In the genomic region with DNA sequence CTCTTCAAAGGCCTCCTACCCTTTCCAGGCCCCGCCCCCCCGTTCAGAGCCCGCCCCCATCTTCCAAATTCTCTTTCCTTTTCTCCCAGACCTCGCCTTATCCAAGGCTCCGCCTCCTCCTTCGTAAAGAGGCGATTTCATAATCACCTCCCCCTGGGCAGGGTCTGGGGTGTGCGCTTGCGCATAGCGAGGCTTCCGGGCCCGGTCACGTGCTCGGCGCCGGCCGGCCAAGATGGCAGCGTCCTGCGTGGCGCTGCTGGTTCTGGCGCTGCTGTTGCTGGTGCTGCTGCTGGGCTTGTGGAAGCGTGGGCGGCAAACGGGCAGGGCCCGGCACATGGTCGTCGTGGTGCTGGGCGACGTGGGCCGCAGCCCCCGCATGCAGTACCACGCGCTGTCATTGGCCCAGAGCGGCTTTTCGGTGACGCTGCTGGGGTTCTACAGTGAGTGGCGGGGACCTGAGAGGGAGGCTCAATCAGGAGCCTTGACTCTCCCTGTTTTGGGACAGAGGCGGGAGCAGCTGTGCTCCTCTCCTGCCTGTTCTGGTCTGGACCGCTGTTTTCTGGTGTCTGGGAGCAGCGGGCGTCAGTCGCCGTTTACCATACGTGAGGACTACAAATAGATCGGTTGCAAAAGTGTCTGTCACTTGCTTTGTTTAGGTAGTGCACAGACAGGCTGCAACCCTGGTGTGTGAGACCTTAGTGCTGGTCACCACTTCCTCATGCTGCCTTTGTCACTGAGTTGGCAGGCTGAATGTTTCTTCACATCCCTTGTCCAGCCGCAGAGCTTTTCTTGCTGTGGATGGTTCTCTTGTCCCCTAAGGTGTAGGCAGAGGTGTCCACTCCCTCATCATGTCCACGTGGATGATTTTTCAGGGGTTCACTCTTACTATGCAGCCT, we compare ENCODE assay signal across 7 mouse cellular contexts. TPM values are rescaled to one million over a fixed set of nuclear protein-coding genes. Genes with fewer than 3 reads are reported as not detected.
DNase-seq lines count a peak whose midpoint lies in the region; ATAC-seq lines count a peak whose summit lies in the region.

A gene (plus strand): TSS at position 204 of the 896 bp plus-strand sequence.

- peak within 1 kb of the TSS; percentile 77 for H3K4me2 ChIP-seq in embryonic facial prominence, embryonic 12.5 days (replicated peaks)
- H3K4me2 ChIP-seq in limb, embryonic 11.5 days (ENCODE audit: low read depth, severe bottlenecking) = peak within 1 kb of the TSS; percentile 79
- peak within 1 kb of the TSS; percentile 62 for H3K4me2 ChIP-seq in midbrain, embryonic 14.5 days (ENCODE audit: low read length)

- no peaks in the 10 kb centered on the region for H3K9me3 ChIP-seq in embryonic facial prominence, embryonic 12.5 days
- H3K9me3 ChIP-seq in limb, embryonic 11.5 days (ENCODE audit: control insufficient read depth, low read length) = no peaks in the 10 kb centered on the region
- no peaks in the 10 kb centered on the region for H3K9me3 ChIP-seq in midbrain, embryonic 14.5 days (ENCODE audit: control insufficient read depth, low read length)

- peak within 1 kb of the TSS; percentile 75 for H3K9ac ChIP-seq in embryonic facial prominence, embryonic 12.5 days
- peak within 1 kb of the TSS; percentile 71 for H3K9ac ChIP-seq in limb, embryonic 11.5 days (ENCODE audit: low read length)
- H3K9ac ChIP-seq in midbrain, embryonic 14.5 days (replicated peaks; ENCODE audit: low read length) = peak within 1 kb of the TSS; percentile 78

- ATAC-seq in embryonic facial prominence, embryonic 12.5 days (ENCODE audit: insufficient number of reproducible peaks, insufficient read depth, low FRiP score, low TSS enrichment) = peak; percentile 92
- ATAC-seq in limb, embryonic 11.5 days (ENCODE audit: insufficient number of reproducible peaks, low FRiP score, low TSS enrichment, low read depth) = peak; percentile 88
- ATAC-seq in midbrain, embryonic 14.5 days (ENCODE audit: low FRiP score, low TSS enrichment) = peak; percentile 97

- peak within 1 kb of the TSS; percentile 94 for H3K4me3 ChIP-seq in embryonic facial prominence, embryonic 12.5 days
- H3K4me3 ChIP-seq in limb, embryonic 11.5 days (ENCODE audit: low read depth, low read length) = peak within 1 kb of the TSS; percentile 86
- peak within 1 kb of the TSS; percentile 83 for H3K4me3 ChIP-seq in midbrain, embryonic 14.5 days (replicated peaks; ENCODE audit: low read depth, low read length)

- WGBS in embryonic facial prominence, embryonic 12.5 days = 2% methylated on average over 47 of the region's 47 CpGs
- WGBS in limb, embryonic 11.5 days = 2% methylated on average over 47 of the region's 47 CpGs
- 2% methylated on average over 47 of the region's 47 CpGs for WGBS in midbrain, embryonic 14.5 days

- 0 out of 2 replicates have a peak within 1 kb of the TSS, but pooled peaks have one; percentile 7 for H3K27ac ChIP-seq in embryonic facial prominence, embryonic 12.5 days
- H3K27ac ChIP-seq in limb, embryonic 11.5 days (replicated peaks; ENCODE audit: low read depth, low read length) = no peak within 1 kb of the TSS
- peak within 1 kb of the TSS; percentile 58; the same call in 1 of the 2 replicates for H3K27ac ChIP-seq in midbrain, embryonic 14.5 days (replicated peaks; ENCODE audit: low read depth, low read length)

- DNase-seq in adrenal gland, postnatal 25 days = peak; percentile 95
- DNase-seq in heart, adult 11 months = peak; percentile 100
- DNase-seq in kidney, adult 18-20 months = peak; percentile 92
- DNase-seq in limb, embryonic 11.5 days (ENCODE audit: low spot score) = peak; percentile 91
- peak; percentile 97 for DNase-seq in midbrain, embryonic 14.5 days
- DNase-seq in spleen, adult 18-20 months = peak; percentile 85 to 89

- no peaks in the 10 kb centered on the region for H3K27me3 ChIP-seq in embryonic facial prominence, embryonic 12.5 days
- no peaks in the 10 kb centered on the region for H3K27me3 ChIP-seq in limb, embryonic 11.5 days (ENCODE audit: control insufficient read depth, insufficient read depth, low read length)
- no peaks in the 10 kb centered on the region for H3K27me3 ChIP-seq in midbrain, embryonic 14.5 days (ENCODE audit: control insufficient read depth, insufficient read depth, low read length)

- peaks cover 11% of the 10 kb centered on the region for H3K36me3 ChIP-seq in embryonic facial prominence, embryonic 12.5 days
- no peaks in the 10 kb centered on the region for H3K36me3 ChIP-seq in limb, embryonic 11.5 days (ENCODE audit: control insufficient read depth, insufficient read depth, low read length)
- peaks cover 15% of the 10 kb centered on the region for H3K36me3 ChIP-seq in midbrain, embryonic 14.5 days (ENCODE audit: control insufficient read depth, insufficient read depth, low read length)

- H3K4me1 ChIP-seq in embryonic facial prominence, embryonic 12.5 days = peaks cover 5% of the 10 kb centered on the region
- peaks cover 4% of the 10 kb centered on the region; the same call in 1 of the 2 replicates for H3K4me1 ChIP-seq in limb, embryonic 11.5 days (ENCODE audit: control insufficient read depth, insufficient read depth, low read length)
- H3K4me1 ChIP-seq in midbrain, embryonic 14.5 days (ENCODE audit: control insufficient read depth, insufficient read depth, low read length) = peaks cover 4% of the 10 kb centered on the region; the same call in 1 of the 2 replicates

RNA-seq across cellular contexts. Expression of the gene that starts here (rescaled TPM):
- total RNA-seq in adrenal gland, postnatal 25 days (2021) = 37.8 and 42.6 TPM in 2 replicates
- 30.8 and 31.3 TPM in 2 replicates for polyA plus RNA-seq in embryonic facial prominence, embryonic 12.5 days (2016; fragmentation: Nextera tagmentation; extraction: Ambion mirVana)
- 24.7 and 26.1 TPM in 2 replicates for polyA plus RNA-seq in limb, embryonic 11.5 days (2014; fragmentation: Nextera tagmentation; extraction: Ambion mirVana)
- polyA plus RNA-seq in midbrain, embryonic 14.5 days (2014; fragmentation: Nextera tagmentation; extraction: Ambion mirVana) = 38.8 and 40.4 TPM in 2 replicates
